Mouse (Mus musculus) stomach, postnatal 0 days (tissue): Measurements from ENCODE around the gene Ano1.

ENCODE experiments used
- CTCF ChIP-seq: IDR thresholded peaks from 2 replicates; pipeline ENCODE4 v1.5.1; 2016; ENCODE audit warnings: antibody characterized with exemption, low read depth, mild to moderate bottlenecking, moderate library complexity
- EP300 ChIP-seq: optimal IDR thresholded peaks from 2 replicates; pipeline ENCODE3; 2016; ENCODE audit warnings: antibody characterized with exemption

GRCm38 (mm10) chr7:144636000-144636399 lies 115.8 kb downstream of the Ano1 start:
- TF ChIP-seq CTCF, result no peak
- no peak for TF ChIP-seq EP300
